In the genomic region with DNA sequence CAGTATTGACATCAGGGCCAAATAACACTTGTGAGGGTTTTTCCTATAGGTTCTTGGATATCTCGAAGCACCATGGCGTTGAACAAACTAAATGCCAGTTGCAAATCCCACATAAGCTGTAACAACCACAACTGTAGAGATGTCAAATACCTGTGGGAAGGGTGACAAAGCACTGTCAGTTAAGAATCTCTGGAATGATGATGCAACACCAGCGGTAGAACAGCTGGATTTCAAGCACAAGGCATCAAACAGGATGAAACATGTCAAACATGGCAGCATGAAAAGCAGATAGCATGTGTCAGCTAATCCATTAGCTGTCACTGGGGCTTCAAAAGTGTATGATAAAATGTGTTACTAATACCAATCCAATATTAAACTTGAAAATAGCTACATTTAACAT, we compare ENCODE assay signal across 16 mouse cellular contexts.
"Had no signal": no experiment of that assay in that cellular context is flagged by ENCODE, and none has a peak within 500 bp of the region (broad histone marks: within the 10 kb centered on the region; RNA-seq: fewer than 3 reads in every experiment).

No protein-coding gene starts in this region.

- H3K4me2 ChIP-seq: neural tube, embryonic 13.5 days; neural tube, embryonic 15.5 days; stomach, embryonic 15.5 days had no signal

- DNase-seq: retina, postnatal 1 day; right cerebral cortex, adult 18-20 months; right cerebral cortex, postnatal 14 days; right cerebral cortex, postnatal 25 days; right cerebral cortex, postnatal 4 days; spleen, adult 18-20 months; thymus, adult 18-20 months; thymus, adult 2 months; thymus, postnatal 14 days; thymus, postnatal 25 days; thymus, postnatal 36 days; thymus, postnatal 4 days had no signal

- H3K9ac ChIP-seq: neural tube, embryonic 13.5 days; neural tube, embryonic 15.5 days; stomach, embryonic 15.5 days had no signal

- H3K27me3 ChIP-seq: neural tube, embryonic 13.5 days; neural tube, embryonic 15.5 days; stomach, embryonic 15.5 days had no signal

- H3K27ac ChIP-seq: neural tube, embryonic 13.5 days; neural tube, embryonic 15.5 days; stomach, embryonic 15.5 days; stomach, postnatal 0 days had no signal

- H3K4me1 ChIP-seq: neural tube, embryonic 13.5 days; neural tube, embryonic 15.5 days; stomach, embryonic 15.5 days had no signal

- H3K4me3 ChIP-seq: neural tube, embryonic 13.5 days; neural tube, embryonic 15.5 days; stomach, embryonic 15.5 days had no signal

- H3K36me3 ChIP-seq: neural tube, embryonic 13.5 days; neural tube, embryonic 15.5 days; stomach, embryonic 15.5 days had no signal

- H3K9me3 ChIP-seq: neural tube, embryonic 13.5 days; neural tube, embryonic 15.5 days; stomach, embryonic 15.5 days had no signal
